Mouse (Mus musculus) left cerebral cortex, adult 2 months (tissue): Measurements from ENCODE around the gene Ano10. TPM values are rescaled to one million over a fixed set of nuclear protein-coding genes. Genes with fewer than 3 reads are reported as not detected.

Experiments
- DNase-seq, 2 experiments: peaks; one replicate each; pipeline ENCODE4 v3.0.0; 2021 to 2022; ENCODE audit warnings: low spot score in 2 of 2, mixed read lengths in 1 of 2; ENCODE audit errors: extremely low spot score in 1 of 2
- H3K27ac ChIP-seq: fragments of 200-600 bp; 2 replicates; pipeline ENCODE4 v1.8.1; 2022
- H3K4me3 ChIP-seq: fragments of 200-600 bp; 2 replicates; pipeline ENCODE4 v1.8.1; 2022
- CTCF ChIP-seq: fragments of 200-600 bp; IDR thresholded peaks from 2 replicates; pipeline ENCODE4 v1.8.1; 2022; ENCODE audit warnings: antibody characterized with exemption, mild to moderate bottlenecking, moderate library complexity
- intact Hi-C: fragments of 180-260 bp; cut with DNase I; formaldehyde crosslinking; loops from one replicate; pipeline ENCODE4 v1.15.1; 2025
- total RNA-seq, 2 experiments: library from RNA; stranded (reverse); gene quantifications; 2 replicates each; pipeline ENCODE4 v1.2.3; 2021

Ano10 gene
- total RNA-seq, 2 experiments from 2014 or later: 25.8 to 27.4 TPM

DNA sequence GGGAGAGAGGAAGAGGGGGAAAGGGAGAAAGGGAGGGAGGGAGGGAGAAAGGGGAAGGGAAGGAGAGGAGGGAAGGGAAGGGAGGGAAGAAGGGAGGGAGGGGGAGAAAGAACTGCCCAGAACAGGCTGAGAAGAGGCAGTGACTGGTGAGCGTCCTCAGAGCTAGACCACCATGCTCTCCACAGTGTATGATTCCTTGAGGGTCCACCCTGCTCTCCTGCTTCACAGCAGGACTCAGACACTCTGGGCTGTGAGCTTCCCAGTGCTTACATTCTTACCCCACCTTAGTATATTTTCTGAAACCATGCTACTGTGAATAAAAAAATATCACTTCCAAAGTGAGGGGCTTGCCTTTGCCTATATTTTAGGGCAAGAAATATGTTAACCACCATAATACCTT, 50.9 kb downstream of the Ano10 start:
- intact Hi-C loops: no loop called here
- DNase-seq: no peak
- TF ChIP-seq CTCF: no peak
- no peak overlapping the region for H3K27ac ChIP-seq
- no peak overlapping the region for H3K4me3 ChIP-seq

DNA sequence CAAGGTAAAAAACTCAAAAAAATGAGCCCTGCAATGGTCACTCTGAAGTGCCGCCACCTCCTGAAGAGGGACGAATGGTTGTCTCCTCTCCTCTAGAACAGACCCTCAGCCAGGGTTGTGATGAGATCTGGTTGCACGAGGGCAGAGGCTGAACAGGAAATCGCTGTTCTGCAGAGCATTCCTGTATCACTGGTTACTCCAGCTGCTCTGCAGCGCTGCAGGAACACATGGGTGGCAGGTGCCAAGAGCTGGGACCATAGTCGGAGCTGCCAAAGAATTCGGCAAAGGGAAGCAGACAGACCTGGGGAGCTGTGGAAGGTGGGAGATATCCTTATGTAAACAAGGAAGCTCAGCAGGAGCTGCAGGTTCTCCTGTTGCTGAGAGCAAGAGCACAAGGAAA, 51.4 kb downstream of the Ano10 start:
- intact Hi-C loops: no loop called here
- Histone ChIP-seq H3K27ac (no peak overlapping the region), H3K4me3 (no peak overlapping the region)
- TF ChIP-seq CTCF: no peak
- no peak for DNase-seq

DNA sequence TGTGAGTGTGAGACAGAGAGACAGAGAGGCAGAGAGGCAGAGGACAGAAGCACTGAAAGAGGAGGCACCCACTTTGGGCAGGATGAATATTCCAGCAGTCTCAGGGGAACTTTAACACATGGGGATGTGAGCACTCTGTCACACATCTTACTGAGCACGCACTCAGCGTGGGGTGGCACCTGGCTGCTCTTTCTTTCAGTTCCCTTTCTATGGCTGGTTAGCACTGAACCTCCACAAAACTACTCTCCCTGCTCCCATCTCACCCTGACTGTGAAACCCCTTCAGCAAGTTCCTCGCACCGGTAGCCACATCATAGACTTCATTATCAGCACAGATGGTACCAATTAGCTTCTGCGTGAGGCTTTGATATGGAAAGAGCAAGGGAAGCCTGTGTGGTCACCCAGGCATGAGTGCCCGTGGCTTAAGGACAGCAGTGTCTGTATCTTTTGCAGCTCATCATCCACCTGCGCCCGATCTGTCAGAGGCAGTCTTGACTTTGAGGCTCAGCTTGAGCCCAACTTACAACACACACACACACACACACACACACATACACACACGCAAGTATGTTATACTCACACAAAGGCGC, 52.3 kb downstream of the Ano10 start:
- no peak for TF ChIP-seq CTCF
- no peak overlapping the region for H3K4me3 ChIP-seq
- no peak overlapping the region for H3K27ac ChIP-seq
- DNase-seq: no peak
- intact Hi-C loops: no loop called here

DNA sequence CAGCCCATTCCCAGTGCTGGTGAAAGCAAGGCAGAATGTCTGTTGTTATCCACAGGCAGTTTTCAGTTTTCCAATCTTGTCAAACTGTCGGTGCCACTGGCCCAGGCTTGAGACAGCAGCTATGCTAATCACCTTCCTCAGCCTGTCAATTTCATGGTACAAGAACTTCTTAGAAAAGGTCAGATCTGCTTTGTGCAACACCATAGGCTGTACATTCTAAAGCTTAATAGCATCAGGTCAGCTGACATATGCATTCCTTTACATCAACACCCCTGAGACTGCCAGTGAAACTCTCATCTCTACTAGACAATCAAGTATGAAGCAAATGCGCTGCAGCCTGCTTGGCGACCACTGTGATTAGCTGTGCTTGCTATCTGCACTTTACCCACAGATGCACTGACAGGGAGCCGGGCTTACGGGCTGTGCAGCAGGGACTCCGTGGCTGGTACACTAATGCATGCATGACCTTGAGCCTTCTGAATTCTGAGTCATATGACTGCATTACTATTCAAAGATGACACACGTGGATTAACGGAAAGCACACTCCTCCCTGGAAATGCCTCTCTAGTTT, 53.5 kb downstream of the Ano10 start:
- no peak for TF ChIP-seq CTCF
- Histone ChIP-seq H3K4me3 (no peak overlapping the region), H3K27ac (no peak overlapping the region)
- no peak for DNase-seq
- intact Hi-C loops: no loop called here

DNA sequence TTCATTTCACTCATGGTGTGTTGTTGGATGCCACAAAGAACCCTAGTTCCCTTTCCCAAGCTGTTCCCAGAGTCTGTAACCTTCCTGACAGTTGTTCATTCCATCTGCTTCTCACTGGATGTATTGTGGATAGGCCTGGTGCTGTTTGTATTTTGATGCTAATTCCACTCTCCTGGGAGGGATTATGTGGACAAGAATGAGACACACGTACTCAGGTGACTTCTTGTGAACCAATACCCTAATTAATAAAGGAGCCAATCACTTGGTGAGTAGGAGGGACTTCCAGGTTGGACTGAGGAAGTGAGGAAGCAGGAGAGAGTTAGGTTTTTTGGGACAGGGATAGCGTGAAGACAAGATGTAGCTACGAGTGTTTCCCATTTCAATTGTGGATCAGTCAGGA, 59.5 kb downstream of the Ano10 start:
- DNase-seq: no peak
- intact Hi-C loops: no loop called here
- no peak overlapping the region for H3K27ac ChIP-seq
- H3K4me3 ChIP-seq: no peak overlapping the region
- TF ChIP-seq CTCF: no peak

DNA sequence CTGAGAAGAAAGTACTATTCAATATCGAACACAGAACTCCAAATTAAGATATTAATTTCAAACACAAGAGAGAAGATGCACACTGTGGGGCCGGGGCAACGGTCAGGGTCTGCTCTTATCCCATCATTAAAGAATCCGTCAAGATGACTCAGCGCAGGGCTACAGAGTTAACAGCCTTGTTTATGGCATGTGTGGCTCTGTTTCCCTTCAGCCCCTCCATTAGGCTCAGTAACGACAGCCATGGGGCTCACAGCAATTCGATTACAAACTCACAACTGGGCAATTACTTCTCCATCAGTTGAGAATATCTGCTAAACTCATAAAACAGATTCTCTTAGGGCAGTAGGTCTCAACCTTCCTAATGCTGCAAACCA, 60.3 kb downstream of the Ano10 start:
- TF ChIP-seq CTCF: no peak
- DNase-seq: no peak
- intact Hi-C loops: no loop called here
- Histone ChIP-seq H3K27ac (no peak overlapping the region), H3K4me3 (no peak overlapping the region)

DNA sequence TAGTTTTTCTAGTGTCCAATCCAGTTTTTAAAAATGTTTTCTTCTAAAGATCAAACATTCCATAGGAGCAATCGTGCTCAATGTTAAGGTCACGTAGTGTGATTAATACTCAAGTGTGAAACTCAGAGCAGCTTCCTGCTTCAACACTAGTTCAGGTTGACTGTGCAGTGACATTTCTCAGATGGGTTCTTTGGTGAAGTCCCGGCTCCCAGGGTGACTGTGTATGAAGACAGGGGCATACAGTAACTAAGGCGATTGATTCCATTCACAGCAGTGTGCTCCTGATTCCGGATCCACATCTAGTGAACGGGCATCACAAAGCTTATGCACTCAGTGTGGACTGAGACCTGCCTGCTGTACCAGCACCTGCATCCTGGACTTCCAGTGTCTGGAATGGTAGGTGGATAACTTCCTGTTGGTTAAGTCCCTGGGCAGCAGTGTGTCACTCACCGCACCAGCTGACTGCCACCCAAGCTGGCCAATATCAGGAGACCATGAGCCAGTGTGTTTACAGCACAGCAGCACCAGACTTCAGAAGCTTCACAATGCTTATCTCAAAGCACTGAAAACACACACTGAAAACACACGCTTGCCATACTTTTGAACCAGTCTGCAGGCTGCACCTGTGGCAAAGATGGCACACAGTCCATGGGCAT, 60.8 kb downstream of the Ano10 start:
- TF ChIP-seq CTCF: no peak
- intact Hi-C loops: no loop called here
- DNase-seq: no peak
- Histone ChIP-seq H3K27ac (no peak overlapping the region), H3K4me3 (no peak overlapping the region)

DNA sequence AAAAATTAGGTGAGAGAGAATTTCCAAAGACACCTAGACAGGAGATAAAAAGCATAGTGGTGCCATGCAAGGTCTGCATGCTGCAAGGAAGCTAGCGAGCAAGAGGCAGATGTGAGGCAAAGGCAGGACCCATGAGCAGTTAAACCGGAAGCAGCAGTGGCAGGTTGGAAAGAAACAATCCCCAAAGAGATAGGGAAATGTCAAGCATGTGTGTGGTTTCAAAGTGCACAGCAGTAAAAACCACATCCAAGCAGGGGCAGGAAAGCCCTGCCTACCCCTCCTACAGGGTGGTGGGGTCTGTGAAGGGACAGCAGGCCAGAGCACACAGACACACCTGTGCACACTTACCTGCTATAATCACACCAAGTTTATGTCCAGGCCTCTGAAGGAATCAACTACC, 61.3 kb downstream of the Ano10 start:
- no peak overlapping the region for H3K4me3 ChIP-seq
- no peak overlapping the region for H3K27ac ChIP-seq
- DNase-seq: no peak
- intact Hi-C loops: no loop called here
- TF ChIP-seq CTCF: no peak

DNA sequence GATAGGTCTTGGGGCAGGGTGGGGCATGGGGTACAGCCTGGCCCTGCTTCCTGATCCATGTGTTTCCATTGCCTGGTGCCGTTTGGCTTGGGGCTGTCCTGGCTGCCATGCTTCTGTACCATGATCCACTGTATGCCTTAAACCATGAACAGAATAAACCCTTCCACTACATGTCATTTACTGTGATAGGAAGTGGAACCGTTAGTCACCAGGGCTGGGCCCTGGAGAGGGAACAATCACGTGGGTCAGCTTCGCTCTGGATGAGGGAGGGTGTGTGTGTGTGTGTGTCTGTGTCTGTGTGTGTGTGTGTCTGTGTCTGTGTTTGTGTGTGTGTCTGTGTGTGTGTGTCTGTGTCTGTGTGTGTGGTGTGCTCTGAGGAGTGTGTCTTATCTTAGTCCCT, 63.5 kb downstream of the Ano10 start:
- Histone ChIP-seq H3K4me3 (no peak overlapping the region), H3K27ac (no peak overlapping the region)
- DNase-seq: no peak
- intact Hi-C loops: no loop called here
- no peak for TF ChIP-seq CTCF

DNA sequence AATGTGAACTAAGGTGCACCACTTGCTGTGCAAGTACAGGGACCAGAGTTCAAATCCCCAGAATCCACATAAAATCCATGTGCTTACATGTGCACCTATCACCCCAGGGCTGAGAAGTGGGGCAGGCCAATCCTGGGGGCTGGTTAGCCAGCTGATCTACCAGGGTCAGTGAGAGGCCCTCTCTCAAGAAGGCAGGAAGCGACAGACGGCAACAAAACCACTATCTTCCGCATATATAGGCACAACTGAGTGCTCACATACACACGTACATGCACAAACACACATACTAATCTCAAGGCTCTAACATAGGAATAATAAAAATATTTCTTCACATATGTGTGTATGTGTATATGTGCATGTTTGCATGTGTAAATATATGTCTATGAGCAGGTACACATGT, 67.8 kb downstream of the Ano10 start:
- H3K4me3 ChIP-seq: no peak overlapping the region
- intact Hi-C loops: loop anchor here (5.0 to 10.0 kb wide), 2 partner anchors 209 to 282 kb away; no protein-coding TSS in a partner anchor
- DNase-seq: no peak
- no peak overlapping the region for H3K27ac ChIP-seq
- no peak for TF ChIP-seq CTCF

DNA sequence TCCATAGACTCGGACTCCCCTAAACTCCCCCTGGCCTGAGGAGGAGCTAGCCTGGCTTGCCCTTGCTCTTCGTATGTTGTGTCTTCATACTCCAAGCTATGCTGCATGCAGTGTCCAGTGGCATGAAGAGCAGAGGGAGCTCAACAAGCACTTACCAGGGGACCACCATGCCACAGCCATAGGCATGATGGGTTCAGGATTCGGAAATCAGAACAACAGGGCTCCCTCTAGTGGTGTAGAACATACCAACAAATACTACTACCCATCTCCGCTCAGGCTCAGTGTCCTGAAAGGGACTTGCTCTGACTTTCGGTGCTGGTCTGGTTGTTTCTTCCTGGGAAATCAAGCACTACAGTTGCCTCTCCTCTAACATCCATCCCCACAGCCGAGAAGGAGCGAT, 68.9 kb downstream of the Ano10 start:
- H3K27ac ChIP-seq: no peak overlapping the region
- TF ChIP-seq CTCF: peak; percentile 73
- no peak for DNase-seq
- intact Hi-C loops: loop anchor here (5.0 to 10.0 kb wide), 2 partner anchors 208 to 281 kb away; no protein-coding TSS in a partner anchor
- no peak overlapping the region for H3K4me3 ChIP-seq

DNA sequence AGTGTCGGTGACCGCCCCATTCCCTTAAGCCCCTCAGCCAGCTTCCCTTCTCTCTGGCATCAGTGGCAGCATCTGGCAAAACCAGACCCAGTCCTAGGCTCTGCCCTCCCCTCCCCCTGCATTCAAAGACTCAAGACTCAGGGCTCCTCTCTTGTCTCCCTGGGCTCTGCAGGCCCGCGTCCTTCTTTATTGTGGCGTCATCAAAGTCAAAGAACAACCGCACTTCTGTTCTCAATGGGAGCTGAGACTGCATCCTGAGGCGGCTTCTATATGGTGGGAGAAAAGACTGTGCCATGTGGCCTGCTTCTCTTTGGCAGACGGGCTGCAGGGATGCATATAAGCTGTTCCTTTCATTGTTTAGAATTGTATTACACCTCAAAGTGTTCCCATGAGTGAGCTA, 71.2 kb downstream of the Ano10 start:
- no peak overlapping the region for H3K4me3 ChIP-seq
- no peak overlapping the region for H3K27ac ChIP-seq
- DNase-seq: no peak
- TF ChIP-seq CTCF: no peak
- intact Hi-C loops: loop anchor here (10.0 kb wide), 1 partner anchor 278 kb away; no protein-coding TSS in a partner anchor

DNA sequence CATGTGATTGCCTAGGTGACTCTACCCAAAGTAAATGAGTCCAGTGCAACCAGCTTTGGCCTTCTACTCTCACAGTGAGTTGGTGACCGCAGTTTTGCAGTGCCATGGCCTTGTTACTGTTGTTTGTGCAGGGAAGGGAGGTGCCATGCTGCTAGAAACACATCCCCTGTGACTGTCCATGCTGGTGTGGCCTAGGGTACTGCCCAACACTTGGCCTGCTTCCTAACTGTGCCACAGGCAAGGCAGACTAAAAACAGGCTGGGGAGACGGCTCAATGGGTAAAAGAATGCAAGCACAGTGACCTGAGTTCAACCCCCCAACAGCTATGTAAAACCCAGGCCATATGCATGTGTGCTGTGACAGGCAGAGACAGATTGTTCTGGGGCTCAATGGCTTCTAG, 74.3 kb downstream of the Ano10 start:
- TF ChIP-seq CTCF: no peak
- intact Hi-C loops: loop anchor here (10.0 kb wide), 1 partner anchor 275 kb away; no protein-coding TSS in a partner anchor
- H3K27ac ChIP-seq: no peak overlapping the region
- no peak overlapping the region for H3K4me3 ChIP-seq
- no peak for DNase-seq
